Mouse (Mus musculus) hindbrain, embryonic 11.5 days (tissue): ENCODE measurements around the gene Txnip. TPM values are rescaled to one million over a fixed set of nuclear protein-coding genes. Genes with fewer than 3 reads are reported as not detected.

Experiments
- ATAC-seq: fragments of 200-750 bp; cut with Nextera tagmentation; 2 replicates; pipeline ENCODE4 v1.8.0; 2017; ENCODE audit warnings: mild to moderate bottlenecking, moderate TSS enrichment, moderate library complexity; ENCODE audit not compliant: low FRiP score
- DNase-seq: peaks from one replicate; pipeline ENCODE4 v3.0.0-alpha.2; 2015; ENCODE audit warnings: low spot score
- H3K27ac ChIP-seq: fragments of 300-500 bp; sonication (generic); 2 replicates; pipeline ENCODE4 v1.5.1; 2014; ENCODE audit warnings: mild to moderate bottlenecking, low read depth, low read length
- H3K27me3 ChIP-seq: fragments of 300-500 bp; sonication (generic); 2 replicates; pipeline ENCODE4 v1.6.1; 2014; ENCODE audit warnings: mild to moderate bottlenecking, low read length, moderate library complexity, mixed read lengths; ENCODE audit not compliant: control insufficient read depth, insufficient read depth
- H3K36me3 ChIP-seq: fragments of 300-500 bp; sonication (generic); 2 replicates; pipeline ENCODE4 v1.6.1; 2014; ENCODE audit warnings: mild to moderate bottlenecking, low read length, moderate library complexity, mixed read lengths; ENCODE audit not compliant: control insufficient read depth, insufficient read depth
- H3K4me1 ChIP-seq: fragments of 300-500 bp; sonication (generic); replicated peaks from 2 replicates; pipeline ENCODE4 v1.6.1; 2014; ENCODE audit warnings: low read length, mixed read lengths; ENCODE audit not compliant: control insufficient read depth, insufficient read depth
- H3K4me2 ChIP-seq: fragments of 300-500 bp; sonication (generic); replicated peaks from 2 replicates; pipeline ENCODE4 v1.6.1; 2014; ENCODE audit warnings: mild to moderate bottlenecking, low read depth, low read length
- H3K4me3 ChIP-seq: fragments of 300-500 bp; sonication (generic); 2 replicates; pipeline ENCODE4 v1.5.1; 2014; ENCODE audit warnings: low read depth, low read length
- H3K9ac ChIP-seq: fragments of 300-500 bp; sonication (generic); 2 replicates; pipeline ENCODE4 v1.6.1; 2014; ENCODE audit warnings: low read depth, low read length
- H3K9me3 ChIP-seq: fragments of 300-500 bp; sonication (generic); 2 replicates; pipeline ENCODE4 v1.6.1; 2016; ENCODE audit warnings: low read length; ENCODE audit not compliant: control insufficient read depth
- WGBS: fragments of 180-500 bp; shearing (Covaris S2); extraction: QIAGEN DNeasy Blood & Tissue Kit; methylation state at CpG from one replicate; pipeline ENCODE4 v1.1.7; 2014; 5-methylcytosine and 5-hydroxymethylcytosine counted together
- polyA plus RNA-seq: library from polyadenylated mRNA; unstranded; fragments of >200 nt; fragmentation: Nextera tagmentation; extraction: Ambion mirVana; gene quantifications from 2 replicates; pipeline ENCODE4 v1.2.1, GENCODE M21; 2014

The Txnip gene
- polyA plus RNA-seq, 1 experiment from 2014 or later, result 53.4 TPM

DNA sequence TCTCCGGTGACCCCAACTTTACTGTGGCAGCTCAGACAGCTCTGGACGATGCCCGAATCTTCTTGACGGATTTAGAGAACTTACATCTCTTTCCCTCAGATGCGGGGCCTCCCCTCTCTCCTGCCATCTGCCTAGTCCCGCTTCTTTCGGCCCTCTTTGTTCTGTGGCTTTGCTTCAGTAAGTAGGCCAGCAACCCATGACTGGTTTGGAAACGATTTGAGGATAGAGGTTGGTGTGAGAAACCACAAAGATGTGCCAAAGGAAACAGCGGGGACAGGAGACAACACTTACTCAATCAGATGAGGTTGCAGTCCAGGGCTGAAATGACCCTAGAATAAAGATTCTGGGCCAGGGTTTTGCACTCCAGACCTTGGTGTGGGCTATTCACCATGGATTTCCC, 29.3 kb upstream of the Txnip start:
- H3K27ac ChIP-seq, result no peak overlapping the region
- H3K27me3 ChIP-seq, result peaks cover 11% of the 10 kb centered on the region
- no peak for ATAC-seq
- H3K4me1 ChIP-seq, result no peaks in the 10 kb centered on the region
- H3K9me3 ChIP-seq, result no peaks in the 10 kb centered on the region
- H3K4me3 ChIP-seq, result no peak overlapping the region
- WGBS, result 61% methylated on average over 9 of the region's 9 CpGs
- H3K4me2 ChIP-seq, result no peak overlapping the region
- no peak overlapping the region for H3K9ac ChIP-seq
- DNase-seq, result no peak
- H3K36me3 ChIP-seq, result no peaks in the 10 kb centered on the region

DNA sequence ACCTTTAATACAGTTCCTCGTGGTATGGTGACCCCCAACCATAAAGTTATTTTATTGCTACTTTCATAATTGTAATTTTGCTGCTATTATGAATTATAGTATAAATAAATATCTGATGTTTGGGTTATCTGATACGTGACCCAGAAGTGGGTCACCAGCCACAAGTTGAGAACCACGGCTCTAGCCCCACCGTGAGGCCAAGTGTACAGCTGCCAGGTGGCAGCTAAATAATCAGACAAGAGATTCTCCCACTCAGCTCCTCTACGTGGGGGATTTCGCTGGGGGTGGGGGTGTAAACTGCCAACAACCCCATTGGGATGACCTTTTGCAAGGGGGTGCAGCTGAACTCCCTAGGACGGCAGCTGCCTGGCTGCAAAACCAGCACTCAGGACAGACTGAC, 25.7 kb upstream of the Txnip start:
- Histone ChIP-seq H3K4me2 (no peak overlapping the region), H3K36me3 (no peaks in the 10 kb centered on the region), H3K27me3 (peaks cover 7% of the 10 kb centered on the region), H3K9me3 (no peaks in the 10 kb centered on the region), H3K4me1 (no peaks in the 10 kb centered on the region), H3K9ac (no peak overlapping the region), H3K4me3 (no peak overlapping the region), H3K27ac (no peak overlapping the region)
- no peak for ATAC-seq
- 65% methylated on average over 7 of the region's 7 CpGs for WGBS
- no peak for DNase-seq

DNA sequence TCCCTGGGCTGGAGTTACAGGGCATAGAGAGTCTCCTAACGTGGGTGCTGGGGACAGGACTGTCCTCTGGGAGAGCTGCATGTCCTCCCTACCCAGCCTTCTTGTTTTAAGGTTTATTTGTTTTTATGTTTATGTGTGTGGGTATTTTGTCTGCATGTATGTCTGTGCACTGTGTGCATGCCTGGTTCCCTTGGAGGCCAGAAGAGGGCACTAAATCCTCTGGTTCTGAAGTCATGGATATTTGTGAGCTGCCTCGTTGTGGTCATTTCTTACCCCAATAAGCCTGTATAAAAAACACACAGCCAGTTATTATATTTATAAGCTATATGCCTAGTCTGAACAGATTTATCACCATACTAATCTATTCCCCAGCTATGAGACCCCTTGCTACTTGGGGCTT, 23.5 kb upstream of the Txnip start:
- H3K9me3 ChIP-seq, result no peaks in the 10 kb centered on the region
- no peak overlapping the region for H3K4me3 ChIP-seq
- H3K27ac ChIP-seq, result no peak overlapping the region
- ATAC-seq (no peak), DNase-seq (no peak)
- no peaks in the 10 kb centered on the region for H3K4me1 ChIP-seq
- H3K9ac ChIP-seq, result no peak overlapping the region
- WGBS, result 64% methylated on average over 2 of the region's 2 CpGs
- H3K36me3 ChIP-seq, result no peaks in the 10 kb centered on the region
- no peaks in the 10 kb centered on the region for H3K27me3 ChIP-seq
- H3K4me2 ChIP-seq, result no peak overlapping the region

DNA sequence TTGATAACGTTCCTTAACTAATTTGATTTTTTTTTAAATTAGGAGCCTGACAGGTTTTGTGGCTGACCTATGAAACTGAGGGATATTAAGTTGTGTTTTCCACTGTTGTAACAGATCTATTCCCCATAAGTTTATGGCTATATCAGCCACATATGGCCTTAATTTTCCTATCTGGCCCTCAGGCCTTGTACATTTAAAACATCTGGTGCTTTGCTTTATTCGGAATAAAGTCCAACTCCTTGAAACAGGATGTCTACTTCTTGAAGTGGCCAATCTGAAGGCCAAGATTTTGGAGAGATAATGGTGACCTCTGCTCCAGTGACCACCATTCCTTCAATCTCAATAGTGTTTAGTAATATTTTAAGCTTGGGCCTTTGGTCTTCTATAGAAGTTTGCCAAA, 18.4 kb upstream of the Txnip start:
- no peak for DNase-seq
- Histone ChIP-seq H3K36me3 (no peaks in the 10 kb centered on the region), H3K27ac (no peak overlapping the region), H3K4me3 (no peak overlapping the region), H3K27me3 (no peaks in the 10 kb centered on the region), H3K4me1 (no peaks in the 10 kb centered on the region), H3K4me2 (no peak overlapping the region), H3K9me3 (no peaks in the 10 kb centered on the region), H3K9ac (no peak overlapping the region)
- WGBS, result 65% methylated on average over 2 of the region's 2 CpGs
- ATAC-seq, result no peak

DNA sequence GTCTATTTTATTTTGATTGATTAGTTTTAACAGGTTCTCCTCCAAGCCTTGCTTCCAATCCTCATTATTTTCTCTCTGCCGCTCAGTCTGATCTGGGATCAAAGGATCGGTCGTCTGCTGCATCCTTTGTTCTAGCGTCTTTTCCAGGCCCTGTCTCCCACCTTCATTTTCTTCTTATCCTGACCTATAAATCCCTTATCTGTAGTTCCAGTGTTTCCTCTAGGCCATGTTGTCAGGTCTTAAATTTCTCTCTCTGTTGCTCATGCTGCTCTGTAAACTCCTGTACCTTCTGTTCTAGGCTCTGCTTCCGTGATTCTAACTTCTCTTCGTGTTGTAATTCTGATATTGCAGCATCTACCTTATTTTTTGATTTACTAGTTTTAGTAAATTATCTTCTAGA, 17.0 kb upstream of the Txnip start:
- no peak overlapping the region for H3K9ac ChIP-seq

DNA sequence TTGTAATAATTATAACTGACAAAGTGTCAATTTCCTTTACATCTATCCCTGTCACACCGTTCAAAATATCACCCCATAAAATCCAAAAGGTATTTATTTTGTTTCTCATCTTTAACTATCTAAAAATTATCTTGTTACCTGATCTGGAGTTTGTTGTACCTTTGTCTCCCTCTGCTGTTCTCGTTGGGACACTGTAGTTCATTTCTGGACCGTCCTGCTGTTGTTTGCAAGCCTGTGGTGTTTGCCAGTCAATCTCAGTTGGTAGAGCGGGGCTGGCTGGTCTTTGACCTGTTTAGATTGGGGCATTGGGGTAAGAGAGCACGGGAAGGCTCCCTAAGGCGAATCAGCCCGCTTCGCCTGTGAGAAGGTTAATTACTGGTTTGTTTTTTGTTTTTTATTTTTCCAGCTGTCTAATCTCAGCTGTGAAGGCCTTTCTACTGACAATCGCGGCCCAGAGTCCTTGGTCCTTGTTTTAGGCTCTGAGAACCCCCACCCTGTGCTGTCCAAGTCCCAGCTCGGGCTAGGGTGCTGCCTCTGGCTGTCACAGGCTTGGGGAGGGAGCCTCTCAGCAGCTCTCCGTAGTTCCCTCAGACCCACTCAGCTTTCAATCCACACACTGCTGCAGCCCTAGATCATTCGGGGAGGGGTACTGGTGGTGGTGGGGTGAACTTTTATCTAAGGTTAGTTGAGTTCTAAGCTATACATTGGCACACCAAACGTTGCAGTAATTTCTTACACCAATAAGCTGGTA, 16.3 kb upstream of the Txnip start:
- Histone ChIP-seq H3K4me3 (no peak overlapping the region), H3K4me1 (no peaks in the 10 kb centered on the region), H3K36me3 (no peaks in the 10 kb centered on the region), H3K9me3 (no peaks in the 10 kb centered on the region), H3K27ac (no peak overlapping the region), H3K4me2 (no peak overlapping the region), H3K27me3 (no peaks in the 10 kb centered on the region), H3K9ac (no peak overlapping the region)
- no peak for ATAC-seq
- WGBS, result 17% methylated on average over 14 of the region's 14 CpGs
- peak; percentile 38 for DNase-seq

More for the DNA sequence above, 17.0 kb upstream of the Txnip start:
- no peak overlapping the region for H3K4me2 ChIP-seq
- no peaks in the 10 kb centered on the region for H3K36me3 ChIP-seq
- no peaks in the 10 kb centered on the region for H3K4me1 ChIP-seq
- no peaks in the 10 kb centered on the region for H3K9me3 ChIP-seq
- ATAC-seq (no peak), DNase-seq (no peak)
- no peak overlapping the region for H3K27ac ChIP-seq
- WGBS, result 46% methylated on average over 6 of the region's 6 CpGs
- no peaks in the 10 kb centered on the region for H3K27me3 ChIP-seq
- no peak overlapping the region for H3K4me3 ChIP-seq

DNA sequence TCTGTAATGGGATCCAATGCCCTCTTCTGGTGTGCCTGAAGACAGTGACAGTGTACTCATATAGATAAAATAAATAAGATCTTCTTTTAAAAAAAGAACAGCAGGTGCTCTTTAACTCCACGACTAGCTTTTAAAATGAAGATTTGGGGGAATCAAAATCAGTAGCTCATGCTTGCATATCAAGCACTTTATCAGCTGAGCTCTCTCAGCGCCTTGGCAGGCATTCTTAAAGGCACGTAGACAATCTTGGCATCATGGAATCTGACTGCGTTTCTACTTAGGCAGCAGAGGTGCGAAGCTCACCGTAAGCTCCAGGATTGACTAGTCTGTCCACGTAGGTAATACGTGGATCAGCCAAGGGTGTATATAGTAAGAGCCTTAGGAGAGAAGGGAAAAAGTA, 15.2 kb upstream of the Txnip start:
- Histone ChIP-seq H3K9ac (no peak overlapping the region), H3K27me3 (peaks cover under 1% of the 10 kb centered on the region; the same call in 1 of the 2 replicates), H3K4me1 (no peaks in the 10 kb centered on the region), H3K4me3 (no peak overlapping the region), H3K27ac (no peak overlapping the region), H3K4me2 (no peak overlapping the region), H3K9me3 (no peaks in the 10 kb centered on the region), H3K36me3 (no peaks in the 10 kb centered on the region)
- WGBS, result 79% methylated on average over 8 of the region's 8 CpGs
- ATAC-seq (no peak), DNase-seq (no peak)

DNA sequence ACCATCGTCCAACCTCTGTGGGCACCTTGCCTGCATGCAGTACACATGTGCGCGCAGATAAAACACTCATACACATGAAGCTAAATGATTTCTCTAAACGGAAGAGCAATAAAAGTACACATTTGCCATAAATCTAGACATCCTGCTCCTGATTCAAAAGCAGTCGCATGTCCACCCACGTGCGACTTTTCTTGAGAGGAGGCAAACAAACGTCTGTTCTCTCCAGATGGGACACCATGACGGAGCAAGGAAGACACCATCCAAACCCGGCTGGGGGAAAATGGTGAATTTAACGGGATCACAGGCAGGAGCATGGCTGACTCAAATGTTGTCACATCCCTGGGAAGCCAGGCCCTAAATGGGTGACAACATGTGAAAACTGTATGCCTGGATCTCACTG, 14.4 kb upstream of the Txnip start:
- peaks cover 2% of the 10 kb centered on the region; the same call in 1 of the 2 replicates for H3K27me3 ChIP-seq
- no peak overlapping the region for H3K4me3 ChIP-seq
- no peak overlapping the region for H3K27ac ChIP-seq
- no peaks in the 10 kb centered on the region for H3K9me3 ChIP-seq
- H3K4me1 ChIP-seq, result no peaks in the 10 kb centered on the region
- H3K9ac ChIP-seq, result no peak overlapping the region
- DNase-seq (no peak), ATAC-seq (no peak)
- no peak overlapping the region for H3K4me2 ChIP-seq
- H3K36me3 ChIP-seq, result no peaks in the 10 kb centered on the region
- WGBS, result 90% methylated on average over 11 of the region's 11 CpGs

DNA sequence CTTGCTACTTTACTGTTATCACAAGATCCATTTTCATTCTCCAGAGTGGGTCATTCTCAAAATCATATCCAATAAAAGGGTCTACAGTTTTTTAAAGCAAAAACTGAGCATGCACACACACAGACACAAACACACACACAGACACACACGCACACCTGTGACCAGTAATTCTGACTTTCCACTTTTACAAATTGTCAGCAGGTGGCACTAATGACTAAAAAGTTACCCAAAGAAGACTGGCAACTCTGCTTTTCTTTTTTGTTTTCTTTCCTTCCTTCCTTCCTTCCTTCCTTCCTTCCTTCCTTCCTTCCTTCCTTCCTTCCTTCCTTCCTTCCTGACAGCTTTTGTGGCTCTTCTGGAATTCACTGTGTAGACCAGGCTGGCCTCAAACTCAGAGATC, 12.2 kb upstream of the Txnip start:
- H3K4me2 ChIP-seq, result no peak overlapping the region
- WGBS, result 64% methylated on average over 1 of the region's 1 CpGs
- H3K27ac ChIP-seq, result no peak overlapping the region
- no peak for ATAC-seq
- H3K27me3 ChIP-seq, result peaks cover 2% of the 10 kb centered on the region; the same call in 1 of the 2 replicates
- DNase-seq, result no peak
- H3K9ac ChIP-seq, result no peak overlapping the region
- no peaks in the 10 kb centered on the region for H3K36me3 ChIP-seq
- H3K4me3 ChIP-seq, result no peak overlapping the region
- no peaks in the 10 kb centered on the region for H3K4me1 ChIP-seq
- H3K9me3 ChIP-seq, result no peaks in the 10 kb centered on the region
